Mouse (Mus musculus): ENCODE measurements around the gene Slc17a5.
"Not testable (repeated sequence)": the region's sequence is repeated elsewhere in the genome, so short reads cannot be mapped to it uniquely, and the experiment has no call there.

Slc17a5 gene

GRCm38 (mm10) chr9:78516125-78516524, 71.7 kb downstream of the Slc17a5 start:
- DNase-seq: no peak

GRCm38 (mm10) chr9:78514681-78515080, 73.2 kb downstream of the Slc17a5 start:
- DNase-seq: no peak

- no peak for DNase-seq
Measured at GRCm38 (mm10) chr9:78513776-78514500, 73.9 kb downstream of the Slc17a5 start.

GRCm38 (mm10) chr9:78511705-78512104, 76.1 kb downstream of the Slc17a5 start:
- DNase-seq: no peak

- no peak for DNase-seq
Measured at GRCm38 (mm10) chr9:78508106-78508786, 79.6 kb downstream of the Slc17a5 start.

- DNase-seq: no peak
Measured at GRCm38 (mm10) chr9:78506722-78507077, 81.1 kb downstream of the Slc17a5 start.

- no peak for DNase-seq
Measured at GRCm38 (mm10) chr9:78506002-78506721, 81.7 kb downstream of the Slc17a5 start.

GRCm38 (mm10) chr9:78505223-78505622, 82.6 kb downstream of the Slc17a5 start:
- no peak for DNase-seq

- DNase-seq: no peak
Measured at GRCm38 (mm10) chr9:78504679-78505078, 83.2 kb downstream of the Slc17a5 start.

- DNase-seq: no peak
Measured at GRCm38 (mm10) chr9:78504133-78504532, 83.7 kb downstream of the Slc17a5 start.

- DNase-seq: peak; percentile 30 to 32
Measured at GRCm38 (mm10) chr9:78503223-78504079, 84.4 kb downstream of the Slc17a5 start.

- DNase-seq: no peak
Measured at GRCm38 (mm10) chr9:78501284-78501683, 86.6 kb downstream of the Slc17a5 start.

- no peak for DNase-seq
Measured at GRCm38 (mm10) chr9:78500386-78500785, 87.5 kb downstream of the Slc17a5 start.

- no peak for DNase-seq
Measured at GRCm38 (mm10) chr9:78493171-78493570, 94.7 kb downstream of the Slc17a5 start.

- DNase-seq: no peak
Measured at GRCm38 (mm10) chr9:78492254-78492653, 95.6 kb downstream of the Slc17a5 start.

GRCm38 (mm10) chr9:78491169-78491568, 96.7 kb downstream of the Slc17a5 start:
- no peak for DNase-seq

GRCm38 (mm10) chr9:78488890-78489420, 98.9 kb downstream of the Slc17a5 start, which contains the start of gene Eef1a1:
Eef1a1 (minus strand) TSS chr9:78489151.
- DNase-seq: peak; percentile 72 to 82

- DNase-seq: not testable (repeated sequence)
Measured at GRCm38 (mm10) chr9:78488021-78488420, 99.8 kb downstream of the Slc17a5 start.
